10 mouse cellular contexts compared by ENCODE assay signal in genomic region chr8:70893656-70894384, GRCm38 (mm10). TPM values are rescaled to one million over a fixed set of nuclear protein-coding genes. Genes with fewer than 3 reads are reported as not detected.
DNase-seq lines count a peak whose midpoint lies in the region; ATAC-seq and TF ChIP-seq lines count a peak whose summit lies in the region.
"Had no signal": no experiment of that assay in that cellular context is flagged by ENCODE, and none has a peak within 500 bp of the region (broad histone marks: within the 10 kb centered on the region; RNA-seq: fewer than 3 reads in every experiment).

No protein-coding gene starts in this region.

- no peak overlapping the region for H3K4me3 ChIP-seq in limb, embryonic 14.5 days (replicated peaks; ENCODE audit: low read length)
- H3K4me3 ChIP-seq: embryonic facial prominence, embryonic 15.5 days had no signal

- H3K9me3 ChIP-seq in limb, embryonic 14.5 days (ENCODE audit: control insufficient read depth, low read length): no peaks in the 10 kb centered on the region
- H3K9me3 ChIP-seq: embryonic facial prominence, embryonic 15.5 days had no signal

- H3K4me2 ChIP-seq in limb, embryonic 14.5 days (replicated peaks; ENCODE audit: low read depth, low read length, severe bottlenecking): no peak overlapping the region
- H3K4me2 ChIP-seq: embryonic facial prominence, embryonic 15.5 days had no signal

- H3K27me3 ChIP-seq in limb, embryonic 14.5 days (ENCODE audit: control insufficient read depth, insufficient read depth, low read length): peaks cover 33% of the 10 kb centered on the region

- peaks cover 30% of the 10 kb centered on the region for H3K36me3 ChIP-seq in limb, embryonic 14.5 days (ENCODE audit: control insufficient read depth, insufficient read depth, low read length)

- no peak overlapping the region for H3K9ac ChIP-seq in limb, embryonic 14.5 days (ENCODE audit: low read depth, low read length, severe bottlenecking)
- H3K9ac ChIP-seq: embryonic facial prominence, embryonic 15.5 days had no signal

- no peak overlapping the region for H3K27ac ChIP-seq in limb, embryonic 14.5 days (replicated peaks; ENCODE audit: low read depth, low read length)
- H3K27ac ChIP-seq: embryonic facial prominence, embryonic 15.5 days; macrophage had no signal

- peak; percentile 28; the same call in 1 of the 2 replicates for ATAC-seq in limb, embryonic 14.5 days (ENCODE audit: low FRiP score, low read depth)

- no peak for TF ChIP-seq POLR2A in limb, embryonic 14.5 days (IDR thresholded peaks at IDR 0.05; ENCODE audit: borderline replicate concordance, extremely low read depth, insufficient read depth, insufficient read length)

- peak; percentile 82 for DNase-seq in layer of hippocampus, adult 11-12 months (ENCODE audit: low spot score)
- no peak for DNase-seq in layer of hippocampus, adult 9-10 months (ENCODE audit: low spot score)
- DNase-seq in ZHBTc4 (ENCODE audit: low read depth, low spot score): peak; percentile 95
- peak; percentile 92 for DNase-seq in embryo, embryonic 11 days
- peak; percentile 89 for DNase-seq in induced T-regulatory cell, adult 2 months (ENCODE audit: low read depth)
- DNase-seq in limb, embryonic 14.5 days (ENCODE audit: low spot score): peak; percentile 89
- DNase-seq in natural killer cell, adult 2 months (ENCODE audit: low spot score in 2 of 2): peak; percentile 65 to 79
- peak; percentile 73 to 76 for DNase-seq in thymus, postnatal 36 days

- WGBS in limb, embryonic 14.5 days: 26% methylated on average over 12 of the region's 12 CpGs

- peaks cover 10% of the 10 kb centered on the region for H3K4me1 ChIP-seq in limb, embryonic 14.5 days (ENCODE audit: control insufficient read depth, insufficient read depth, low read length)

RNA-seq across cellular contexts. Expression of gene Slc5a5, which starts 1.3 kb away (rescaled TPM):
- polyA plus RNA-seq in limb, embryonic 14.5 days (2012; rRNA removed): 1.4 and 1.9 TPM in 2 replicates
- polyA plus RNA-seq in limb, embryonic 14.5 days (2014; fragmentation: Nextera tagmentation; extraction: Ambion mirVana): 0.19 and 0.83 TPM in 2 replicates
- polyA plus RNA-seq: macrophage had no signal

RNA-seq across cellular contexts. Expression of gene Rpl18a, which starts 3.4 kb away (rescaled TPM):
- 5,343 and 6,042 TPM in 2 replicates for polyA plus RNA-seq in limb, embryonic 14.5 days (2012; rRNA removed)
- 5,732 and 5,809 TPM in 2 replicates for polyA plus RNA-seq in limb, embryonic 14.5 days (2014; fragmentation: Nextera tagmentation; extraction: Ambion mirVana)

RNA-seq across cellular contexts. Expression of gene Map1s, which starts 11.9 kb away (rescaled TPM):
- polyA plus RNA-seq in limb, embryonic 14.5 days (2012; rRNA removed): 63.7 and 96.8 TPM in 2 replicates
- 45.6 and 47.6 TPM in 2 replicates for polyA plus RNA-seq in limb, embryonic 14.5 days (2014; fragmentation: Nextera tagmentation; extraction: Ambion mirVana)

RNA-seq across cellular contexts. Expression of gene Ccdc124, which starts 20.1 kb away (rescaled TPM):
- 49.2 and 58.9 TPM in 2 replicates for polyA plus RNA-seq in limb, embryonic 14.5 days (2012; rRNA removed)
- 96.2 and 97.2 TPM in 2 replicates for polyA plus RNA-seq in limb, embryonic 14.5 days (2014; fragmentation: Nextera tagmentation; extraction: Ambion mirVana)

RNA-seq across cellular contexts. Expression of gene Kcnn1, which starts 30.8 kb away (rescaled TPM):
- polyA plus RNA-seq in limb, embryonic 14.5 days (2012; rRNA removed): 9.1 and 11.2 TPM in 2 replicates
- polyA plus RNA-seq in limb, embryonic 14.5 days (2014; fragmentation: Nextera tagmentation; extraction: Ambion mirVana): 2.5 and 3.0 TPM in 2 replicates
